Mouse (Mus musculus) forebrain, embryonic 16.5 days (tissue): ENCODE measurements at regions not wholly inside any gene's neighbourhood (a gene's known extent, or its start where the extent isn't known, plus 50 kb on each side); places are given as distances from the start of the nearest gene placed in this dataset.

ENCODE experiments used
- ATAC-seq: fragments of 200-750 bp; cut with Nextera tagmentation; 2 replicates; pipeline ENCODE4 v1.8.0; 2017; ENCODE audit warnings: mild to moderate bottlenecking, moderate library complexity
- H3K27ac ChIP-seq: fragments of 300-500 bp; sonication (generic); 2 replicates; pipeline ENCODE4 v1.5.1; 2014; ENCODE audit warnings: low read length, control low read depth
- H3K27me3 ChIP-seq: fragments of 300-500 bp; sonication (generic); replicated peaks from 2 replicates; pipeline ENCODE4 v1.6.1; 2014; ENCODE audit warnings: low read length; ENCODE audit not compliant: control insufficient read depth, insufficient read depth
- H3K36me3 ChIP-seq: fragments of 300-500 bp; sonication (generic); 2 replicates; pipeline ENCODE4 v1.6.1; 2014; ENCODE audit not compliant: control insufficient read depth, insufficient read depth
- H3K4me1 ChIP-seq: fragments of 300-500 bp; sonication (generic); replicated peaks from 2 replicates; pipeline ENCODE4 v1.6.1; 2014; ENCODE audit warnings: low read length; ENCODE audit not compliant: control insufficient read depth, insufficient read depth
- H3K4me2 ChIP-seq: fragments of 300-500 bp; sonication (generic); 2 replicates; pipeline ENCODE4 v1.6.1; 2014; ENCODE audit warnings: mild to moderate bottlenecking, low read length, control low read depth
- H3K4me3 ChIP-seq: fragments of 300-500 bp; sonication (generic); replicated peaks from 2 replicates; pipeline ENCODE4 v1.5.1; 2014; ENCODE audit warnings: mild to moderate bottlenecking, low read length, control low read depth
- H3K9ac ChIP-seq: fragments of 300-500 bp; sonication (generic); replicated peaks from 2 replicates; pipeline ENCODE4 v1.6.1; 2014; ENCODE audit warnings: low read depth, low read length, control low read depth
- H3K9me3 ChIP-seq: fragments of 300-500 bp; sonication (generic); 2 replicates; pipeline ENCODE4 v1.6.1; 2016; ENCODE audit warnings: low read length; ENCODE audit not compliant: control insufficient read depth
- WGBS: fragments of 180-500 bp; shearing (Covaris S2); extraction: QIAGEN DNeasy Blood & Tissue Kit; methylation state at CpG from one replicate; pipeline ENCODE4 v1.1.7; 2014; 5-methylcytosine and 5-hydroxymethylcytosine counted together

GRCm38 (mm10) chr4:95346722-95347197 lies 210.5 kb upstream of the Fggy start:
- no peaks in the 10 kb centered on the region for H3K9me3 ChIP-seq
- H3K36me3 ChIP-seq = no peaks in the 10 kb centered on the region
- WGBS = 7% methylated on average over 3 of the region's 3 CpGs
- no peak overlapping the region for H3K4me3 ChIP-seq
- H3K27ac ChIP-seq = peak overlapping the region; percentile 53
- no peak overlapping the region for H3K4me2 ChIP-seq
- ATAC-seq = peak; percentile 91
- H3K9ac ChIP-seq = no peak overlapping the region
- H3K27me3 ChIP-seq = no peaks in the 10 kb centered on the region
- peaks cover 13% of the 10 kb centered on the region for H3K4me1 ChIP-seq

- 14% methylated on average over 2 of the region's 2 CpGs for WGBS
- Histone ChIP-seq H3K4me3 (no peak overlapping the region), H3K27me3 (no peaks in the 10 kb centered on the region), H3K36me3 (no peaks in the 10 kb centered on the region), H3K9ac (no peak overlapping the region), H3K4me2 (no peak overlapping the region), H3K9me3 (no peaks in the 10 kb centered on the region), H3K27ac (peak overlapping the region; percentile 53), H3K4me1 (peaks cover 13% of the 10 kb centered on the region)
- ATAC-seq = peak; percentile 29
Observed at GRCm38 (mm10) chr4:95347436-95347835, 209.9 kb upstream of the Fggy start.

GRCm38 (mm10) chr4:95348405-95349123 lies 208.7 kb upstream of the Fggy start:
- WGBS = 43% methylated on average over 4 of the region's 4 CpGs

GRCm38 (mm10) chr4:95353894-95354319 lies 203.4 kb upstream of the Fggy start:
- H3K27ac ChIP-seq = no peak overlapping the region
- H3K4me3 ChIP-seq = no peak overlapping the region
- H3K36me3 ChIP-seq = no peaks in the 10 kb centered on the region
- peak; percentile 40; the same call in 1 of the 2 replicates for ATAC-seq
- H3K4me2 ChIP-seq = no peak overlapping the region
- H3K27me3 ChIP-seq = no peaks in the 10 kb centered on the region
- WGBS = 40% methylated on average over 7 of the region's 7 CpGs
- H3K9ac ChIP-seq = no peak overlapping the region
- no peaks in the 10 kb centered on the region for H3K4me1 ChIP-seq
- no peaks in the 10 kb centered on the region for H3K9me3 ChIP-seq

More at GRCm38 (mm10) chr4:95348405-95349123, 208.7 kb upstream of the Fggy start:
- peak; percentile 24 for ATAC-seq
- H3K4me1 ChIP-seq = peaks cover 13% of the 10 kb centered on the region
- no peak overlapping the region for H3K9ac ChIP-seq
- no peaks in the 10 kb centered on the region for H3K27me3 ChIP-seq
- no peak overlapping the region for H3K4me2 ChIP-seq
- H3K36me3 ChIP-seq = no peaks in the 10 kb centered on the region
- no peak overlapping the region for H3K27ac ChIP-seq
- no peaks in the 10 kb centered on the region for H3K9me3 ChIP-seq
- H3K4me3 ChIP-seq = no peak overlapping the region

GRCm38 (mm10) chr4:95358674-95359073 lies 198.6 kb upstream of the Fggy start:
- no peak overlapping the region for H3K27ac ChIP-seq
- no peak overlapping the region for H3K9ac ChIP-seq
- H3K4me2 ChIP-seq = no peak overlapping the region
- no peak overlapping the region for H3K4me3 ChIP-seq
- no peaks in the 10 kb centered on the region for H3K4me1 ChIP-seq
- H3K36me3 ChIP-seq = no peaks in the 10 kb centered on the region
- no peaks in the 10 kb centered on the region for H3K9me3 ChIP-seq
- H3K27me3 ChIP-seq = no peaks in the 10 kb centered on the region
- WGBS = 83% methylated on average over 2 of the region's 2 CpGs
- ATAC-seq = no peak

- Histone ChIP-seq H3K4me2 (no peak overlapping the region), H3K36me3 (no peaks in the 10 kb centered on the region), H3K9ac (no peak overlapping the region), H3K27me3 (no peaks in the 10 kb centered on the region), H3K27ac (no peak overlapping the region), H3K9me3 (no peaks in the 10 kb centered on the region), H3K4me3 (no peak overlapping the region), H3K4me1 (no peaks in the 10 kb centered on the region)
- 36% methylated on average over 3 of the region's 3 CpGs for WGBS
- no peak for ATAC-seq
Observed at GRCm38 (mm10) chr4:95360336-95360967, 196.9 kb upstream of the Fggy start.

- no peaks in the 10 kb centered on the region for H3K27me3 ChIP-seq
- no peak overlapping the region for H3K4me2 ChIP-seq
- no peaks in the 10 kb centered on the region for H3K36me3 ChIP-seq
- no peak overlapping the region for H3K27ac ChIP-seq
- H3K4me3 ChIP-seq = no peak overlapping the region
- 57% methylated on average over 4 of the region's 4 CpGs for WGBS
- H3K4me1 ChIP-seq = no peaks in the 10 kb centered on the region
- H3K9me3 ChIP-seq = no peaks in the 10 kb centered on the region
- no peak overlapping the region for H3K9ac ChIP-seq
- peak; percentile 84 for ATAC-seq
Observed at GRCm38 (mm10) chr4:95364376-95365082, 192.8 kb upstream of the Fggy start.

GRCm38 (mm10) chr4:95376386-95376785 lies 180.9 kb upstream of the Fggy start:
- WGBS = 80% methylated on average over 5 of the region's 5 CpGs
- Histone ChIP-seq H3K4me3 (no peak overlapping the region), H3K36me3 (no peaks in the 10 kb centered on the region), H3K27ac (no peak overlapping the region), H3K9me3 (no peaks in the 10 kb centered on the region), H3K4me1 (no peaks in the 10 kb centered on the region; the same call in 1 of the 2 replicates), H3K27me3 (no peaks in the 10 kb centered on the region), H3K4me2 (no peak overlapping the region), H3K9ac (no peak overlapping the region)
- ATAC-seq = no peak
